Mouse (Mus musculus) forebrain, embryonic 12.5 days (tissue): ENCODE results near the gene Arl11. TPM values are rescaled to one million over a fixed set of nuclear protein-coding genes. Genes with fewer than 3 reads are reported as not detected.

Source experiments
- ATAC-seq: fragments of 200-750 bp; cut with Nextera tagmentation; 2 replicates; pipeline ENCODE4 v1.8.0; 2017; ENCODE audit warnings: moderate TSS enrichment; ENCODE audit not compliant: low FRiP score
- H3K27ac ChIP-seq: fragments of 300-500 bp; sonication (generic); 2 replicates; pipeline ENCODE4 v1.5.1; 2016; ENCODE audit warnings: mild to moderate bottlenecking
- H3K27me3 ChIP-seq: fragments of 300-500 bp; sonication (generic); 2 replicates; pipeline ENCODE4 v1.6.1; 2016; ENCODE audit warnings: mild to moderate bottlenecking
- H3K36me3 ChIP-seq: fragments of 300-500 bp; sonication (generic); replicated peaks from 2 replicates; pipeline ENCODE4 v1.6.1; 2016; ENCODE audit warnings: mild to moderate bottlenecking
- H3K4me1 ChIP-seq: fragments of 300-500 bp; sonication (generic); 2 replicates; pipeline ENCODE4 v1.6.1; 2016
- H3K4me2 ChIP-seq: fragments of 300-500 bp; sonication (generic); 2 replicates; pipeline ENCODE4 v1.6.1; 2016; ENCODE audit warnings: mild to moderate bottlenecking, moderate library complexity
- H3K4me3 ChIP-seq: fragments of 300-500 bp; sonication (generic); replicated peaks from 2 replicates; pipeline ENCODE4 v1.5.1; 2016; ENCODE audit warnings: mild to moderate bottlenecking
- H3K9ac ChIP-seq: fragments of 300-500 bp; sonication (generic); 2 replicates; pipeline ENCODE4 v1.6.1; 2016; ENCODE audit warnings: mild to moderate bottlenecking
- H3K9me3 ChIP-seq: fragments of 300-500 bp; sonication (generic); 2 replicates; pipeline ENCODE4 v1.6.1; 2016
- WGBS: fragments of 180-500 bp; shearing (Covaris S2); methylation state at CpG from one replicate; pipeline ENCODE4 v1.1.7; 2016; 5-methylcytosine and 5-hydroxymethylcytosine counted together
- polyA plus RNA-seq: library from polyadenylated mRNA; unstranded; fragments of >200 nt; fragmentation: Nextera tagmentation; extraction: Ambion mirVana; gene quantifications from 2 replicates; pipeline ENCODE4 v1.2.1, GENCODE M21; 2016

The Arl11 gene
- polyA plus RNA-seq = 0.13 and 0.26 TPM in 2 replicates

- no peak within 1 kb of the TSS for H3K9ac ChIP-seq
- no peak for ATAC-seq
- no peak within 1 kb of the TSS for H3K4me2 ChIP-seq
- no peak within 1 kb of the TSS for H3K27ac ChIP-seq
- H3K4me1 ChIP-seq = peaks cover 6% of the 10 kb centered on the region
- no peaks in the 10 kb centered on the region for H3K9me3 ChIP-seq
- 81% methylated on average over 6 of the region's 6 CpGs for WGBS
- H3K36me3 ChIP-seq = no peaks in the 10 kb centered on the region
- H3K4me3 ChIP-seq = no peak within 1 kb of the TSS
- no peaks in the 10 kb centered on the region for H3K27me3 ChIP-seq
These were observed at the start of gene Arl11 for GRCm38 (mm10) chr14:61309593-61309992. Gene Arl11 (plus strand): TSS chr14:61309753.

- no peak overlapping the region for H3K4me2 ChIP-seq
- WGBS = 67% methylated on average over 5 of the region's 5 CpGs
- H3K27ac ChIP-seq = no peak overlapping the region
- H3K36me3 ChIP-seq = no peaks in the 10 kb centered on the region
- H3K9ac ChIP-seq = no peak overlapping the region
- peaks cover 5% of the 10 kb centered on the region; the same call in 1 of the 2 replicates for H3K27me3 ChIP-seq
- no peaks in the 10 kb centered on the region for H3K4me1 ChIP-seq
- no peaks in the 10 kb centered on the region for H3K9me3 ChIP-seq
- no peak overlapping the region for H3K4me3 ChIP-seq
- ATAC-seq = no peak
These were observed 41.6 kb upstream of the Arl11 start for GRCm38 (mm10) chr14:61267908-61268475.

GRCm38 (mm10) chr14:61274414-61275198, 34.9 kb upstream of the Arl11 start:
- no peaks in the 10 kb centered on the region for H3K9me3 ChIP-seq
- no peak overlapping the region for H3K27ac ChIP-seq
- WGBS = 9% methylated on average over 38 of the region's 38 CpGs
- H3K4me3 ChIP-seq = peak overlapping the region; percentile 5
- peaks cover 11% of the 10 kb centered on the region for H3K4me1 ChIP-seq
- H3K27me3 ChIP-seq = peaks cover 40% of the 10 kb centered on the region
- H3K9ac ChIP-seq = no peak overlapping the region
- no peak for ATAC-seq
- peak overlapping the region; percentile 44 for H3K4me2 ChIP-seq
- no peaks in the 10 kb centered on the region for H3K36me3 ChIP-seq

GRCm38 (mm10) chr14:61277285-61277684, 32.3 kb upstream of the Arl11 start:
- H3K9ac ChIP-seq = no peak overlapping the region
- peaks cover 11% of the 10 kb centered on the region for H3K4me1 ChIP-seq
- peaks cover 40% of the 10 kb centered on the region for H3K27me3 ChIP-seq
- 46% methylated on average over 1 of the region's 1 CpGs for WGBS
- ATAC-seq = no peak
- H3K4me3 ChIP-seq = no peak overlapping the region
- no peaks in the 10 kb centered on the region for H3K9me3 ChIP-seq
- H3K4me2 ChIP-seq = no peak overlapping the region
- no peaks in the 10 kb centered on the region for H3K36me3 ChIP-seq
- H3K27ac ChIP-seq = no peak overlapping the region

- Histone ChIP-seq H3K9me3 (no peaks in the 10 kb centered on the region), H3K4me2 (no peak overlapping the region), H3K4me1 (peaks cover 11% of the 10 kb centered on the region), H3K4me3 (no peak overlapping the region), H3K27ac (no peak overlapping the region), H3K27me3 (peaks cover 30% of the 10 kb centered on the region), H3K36me3 (no peaks in the 10 kb centered on the region), H3K9ac (no peak overlapping the region)
- ATAC-seq = no peak
- 91% methylated on average over 7 of the region's 7 CpGs for WGBS
These were observed 30.8 kb upstream of the Arl11 start for GRCm38 (mm10) chr14:61278676-61279300.

- WGBS = 70% methylated on average over 19 of the region's 19 CpGs
- no peak overlapping the region for H3K9ac ChIP-seq
- H3K4me2 ChIP-seq = no peak overlapping the region
- H3K4me3 ChIP-seq = no peak overlapping the region
- no peaks in the 10 kb centered on the region for H3K27me3 ChIP-seq
- H3K27ac ChIP-seq = no peak overlapping the region
- no peaks in the 10 kb centered on the region for H3K36me3 ChIP-seq
- H3K4me1 ChIP-seq = no peaks in the 10 kb centered on the region
- no peak for ATAC-seq
- no peaks in the 10 kb centered on the region for H3K9me3 ChIP-seq
These were observed 20.8 kb upstream of the Arl11 start for GRCm38 (mm10) chr14:61288606-61289286.

- 69% methylated on average over 3 of the region's 3 CpGs for WGBS
- ATAC-seq = no peak
- H3K4me2 ChIP-seq = no peak overlapping the region
- H3K9ac ChIP-seq = no peak overlapping the region
- no peak overlapping the region for H3K4me3 ChIP-seq
- no peaks in the 10 kb centered on the region; the same call in 1 of the 2 replicates for H3K27me3 ChIP-seq
- no peaks in the 10 kb centered on the region for H3K36me3 ChIP-seq
- H3K4me1 ChIP-seq = no peaks in the 10 kb centered on the region; the same call in 1 of the 2 replicates
- no peak overlapping the region for H3K27ac ChIP-seq
- H3K9me3 ChIP-seq = no peaks in the 10 kb centered on the region
These were observed 18.9 kb upstream of the Arl11 start for GRCm38 (mm10) chr14:61290664-61291063.

- Histone ChIP-seq H3K9ac (no peak overlapping the region), H3K4me2 (no peak overlapping the region), H3K4me3 (no peak overlapping the region), H3K27ac (no peak overlapping the region), H3K9me3 (no peaks in the 10 kb centered on the region), H3K36me3 (no peaks in the 10 kb centered on the region), H3K4me1 (no peaks in the 10 kb centered on the region; the same call in 1 of the 2 replicates), H3K27me3 (no peaks in the 10 kb centered on the region; the same call in 1 of the 2 replicates)
- WGBS = 40% methylated on average over 16 of the region's 16 CpGs
- ATAC-seq = no peak; the same call in 1 of the 2 replicates
These were observed 15.4 kb upstream of the Arl11 start for GRCm38 (mm10) chr14:61293884-61294737.

GRCm38 (mm10) chr14:61294738-61295079, 14.8 kb upstream of the Arl11 start:
- Histone ChIP-seq H3K27ac (no peak overlapping the region), H3K4me1 (no peaks in the 10 kb centered on the region; the same call in 1 of the 2 replicates), H3K27me3 (no peaks in the 10 kb centered on the region; the same call in 1 of the 2 replicates), H3K4me2 (no peak overlapping the region), H3K36me3 (no peaks in the 10 kb centered on the region), H3K9ac (no peak overlapping the region), H3K4me3 (no peak overlapping the region), H3K9me3 (no peaks in the 10 kb centered on the region)
- WGBS = 15% methylated on average over 6 of the region's 6 CpGs
- no peak for ATAC-seq

- H3K9ac ChIP-seq = no peak overlapping the region
- ATAC-seq = no peak
- no peak overlapping the region for H3K4me2 ChIP-seq
- no peak overlapping the region for H3K4me3 ChIP-seq
- no peaks in the 10 kb centered on the region for H3K4me1 ChIP-seq
- no peak overlapping the region for H3K27ac ChIP-seq
- H3K9me3 ChIP-seq = no peaks in the 10 kb centered on the region
- no peaks in the 10 kb centered on the region; the same call in 1 of the 2 replicates for H3K27me3 ChIP-seq
- WGBS = 90% methylated on average over 6 of the region's 6 CpGs
- H3K36me3 ChIP-seq = no peaks in the 10 kb centered on the region
These were observed 9.7 kb upstream of the Arl11 start for GRCm38 (mm10) chr14:61299810-61300209.

- WGBS = 57% methylated on average over 2 of the region's 2 CpGs
- no peak for ATAC-seq
These were observed 8.2 kb upstream of the Arl11 start for GRCm38 (mm10) chr14:61301323-61301722.

More at GRCm38 (mm10) chr14:61301323-61301722, 8.2 kb upstream of the Arl11 start:
- H3K4me3 ChIP-seq = no peak overlapping the region
- no peak overlapping the region for H3K9ac ChIP-seq
- H3K27me3 ChIP-seq = no peaks in the 10 kb centered on the region
- H3K9me3 ChIP-seq = no peaks in the 10 kb centered on the region
- H3K4me2 ChIP-seq = no peak overlapping the region
- H3K4me1 ChIP-seq = no peaks in the 10 kb centered on the region
- H3K36me3 ChIP-seq = no peaks in the 10 kb centered on the region
- no peak overlapping the region for H3K27ac ChIP-seq
